Mouse (Mus musculus): ENCODE results near the gene Gm16440. TPM values are rescaled to one million over a fixed set of nuclear protein-coding genes. Genes with fewer than 3 reads are reported as not detected.
"Not testable (repeated sequence)": the region's sequence is repeated elsewhere in the genome, so short reads cannot be mapped to it uniquely, and the experiment has no call there.

Gm16440 gene
- polyA plus RNA-seq (2015; fragmentation: Nextera tagmentation; extraction: Ambion mirVana): not detected in 2 replicates

DNA sequence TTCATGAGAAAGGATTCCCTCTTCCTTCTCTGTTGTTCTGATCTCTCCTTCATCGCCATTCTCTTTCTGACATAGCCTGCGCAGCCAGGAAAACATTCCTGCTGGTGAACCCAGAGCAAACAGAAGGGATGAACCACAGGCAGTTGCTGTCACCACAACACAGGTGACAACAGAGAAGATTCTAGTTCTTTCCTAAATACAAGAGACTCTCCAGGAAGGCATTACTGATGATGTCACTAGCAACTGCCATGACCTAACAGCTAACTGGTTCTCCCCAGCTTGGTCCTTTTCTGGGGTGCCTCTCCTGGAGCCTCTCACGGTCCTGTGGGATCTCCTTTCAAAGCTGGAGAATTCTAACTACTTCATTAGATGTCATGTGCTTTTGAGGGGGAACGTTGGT is at the start of gene Gm16440:
TSS of gene Gm16440 (minus strand) at position 101 of the 400 bp plus-strand sequence.
- H3K4me1 ChIP-seq (ENCODE audit: insufficient read depth); H3K36me3 ChIP-seq (replicated peaks; ENCODE audit: insufficient read depth, low read length); H3K9ac ChIP-seq (replicated peaks); H3K9me3 ChIP-seq (ENCODE audit: low read length); H3K4me3 ChIP-seq (ENCODE audit: low read depth, low read length); H3K27me3 ChIP-seq (ENCODE audit: insufficient read depth, low read length); H3K27ac ChIP-seq (ENCODE audit: low read depth); ATAC-seq; DNase-seq; H3K4me2 ChIP-seq (ENCODE audit: low read depth, low read length): not testable (repeated sequence)
- 55% methylated on average over 2 of the region's 4 CpGs for WGBS (ENCODE audit: insufficient replicate concordance)

DNA sequence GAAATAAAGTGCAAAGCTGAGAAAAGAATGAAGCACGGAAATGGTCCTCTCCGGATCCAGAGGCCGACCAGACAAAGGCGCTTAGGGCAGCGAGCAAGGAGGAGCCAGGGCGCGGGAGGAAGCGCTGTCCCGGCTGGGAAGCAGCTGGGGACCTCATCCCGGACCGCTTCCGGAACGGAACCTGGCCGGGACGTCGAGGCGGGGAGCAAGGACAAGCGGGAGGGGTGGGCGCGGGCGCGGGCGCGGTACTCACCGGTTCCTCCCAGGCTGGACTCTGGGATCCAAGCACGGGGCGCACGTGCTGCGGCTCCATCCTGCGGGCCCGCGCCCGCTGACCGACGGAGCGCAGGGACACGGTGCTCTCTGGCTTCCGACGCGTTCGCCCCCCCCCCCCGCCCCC is 36.6 kb upstream of the Gm16440 start:
- WGBS (ENCODE audit: insufficient replicate concordance): 9% methylated on average over 5 of the region's 42 CpGs

DNA sequence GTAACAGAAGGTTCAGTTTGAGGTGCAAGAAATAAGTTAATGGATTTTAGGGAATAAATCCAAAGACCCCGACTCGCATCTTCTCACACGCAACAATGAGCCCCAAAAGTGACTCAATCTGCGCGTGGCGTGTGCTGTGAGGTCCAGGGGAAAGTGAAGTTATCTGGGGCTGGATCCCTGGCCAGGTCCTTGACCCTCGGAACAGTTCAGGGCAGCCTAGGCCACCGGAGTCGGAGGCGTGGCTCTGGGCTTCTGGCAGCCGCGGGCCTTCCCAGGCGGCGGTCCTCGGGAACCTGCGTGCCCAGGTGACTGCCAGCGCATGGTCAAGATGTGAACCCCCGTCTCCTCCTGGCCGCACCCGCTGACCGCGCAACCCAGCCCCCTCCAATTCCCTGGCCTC is 36.2 kb upstream of the Gm16440 start:
- H3K4me2 ChIP-seq (ENCODE audit: low read depth, low read length); DNase-seq; H3K9me3 ChIP-seq (ENCODE audit: low read length); H3K27ac ChIP-seq (ENCODE audit: low read depth); H3K27me3 ChIP-seq (ENCODE audit: insufficient read depth, low read length); H3K9ac ChIP-seq (replicated peaks); ATAC-seq; H3K36me3 ChIP-seq (replicated peaks; ENCODE audit: insufficient read depth, low read length); H3K4me1 ChIP-seq (ENCODE audit: insufficient read depth); H3K4me3 ChIP-seq (ENCODE audit: low read depth, low read length): not testable (repeated sequence)
- WGBS (ENCODE audit: insufficient replicate concordance): 16% methylated on average over 21 of the region's 22 CpGs

More for the DNA sequence above, 36.6 kb upstream of the Gm16440 start:
- not testable (repeated sequence) for H3K4me3 ChIP-seq (ENCODE audit: low read depth, low read length); H3K9me3 ChIP-seq (ENCODE audit: low read length); H3K4me2 ChIP-seq (ENCODE audit: low read depth, low read length); H3K4me1 ChIP-seq (ENCODE audit: insufficient read depth); ATAC-seq; H3K36me3 ChIP-seq (replicated peaks; ENCODE audit: insufficient read depth, low read length); H3K27me3 ChIP-seq (ENCODE audit: insufficient read depth, low read length); H3K27ac ChIP-seq (ENCODE audit: low read depth); H3K9ac ChIP-seq (replicated peaks); DNase-seq

DNA sequence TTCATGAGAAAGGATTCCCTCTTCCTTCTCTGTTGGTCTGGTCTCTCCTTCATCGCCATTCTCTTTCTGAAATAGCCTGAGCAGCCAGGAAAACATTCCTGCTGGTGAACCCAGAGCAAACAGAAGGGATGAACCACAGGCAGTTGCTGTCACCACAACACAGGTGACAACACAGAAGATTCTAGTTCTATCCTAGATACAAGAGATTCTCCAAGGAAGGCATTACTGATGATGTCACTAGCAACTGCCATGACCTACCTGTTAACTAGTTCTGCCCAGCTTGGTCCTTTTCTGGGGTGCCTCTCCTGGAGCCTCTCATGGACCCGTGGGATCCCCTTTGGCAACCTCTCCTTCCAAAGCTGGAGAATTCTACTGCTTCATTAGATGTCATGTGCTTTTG is 22.3 kb upstream of the Gm16440 start, which contains the start of gene Gm3591:
TSS of gene Gm3591 (minus strand) at position 101 of the 400 bp plus-strand sequence.
- not testable (repeated sequence) for H3K27me3 ChIP-seq (ENCODE audit: insufficient read depth, low read length); H3K9ac ChIP-seq (replicated peaks); ATAC-seq; H3K36me3 ChIP-seq (replicated peaks; ENCODE audit: insufficient read depth, low read length); H3K4me3 ChIP-seq (ENCODE audit: low read depth, low read length); DNase-seq; H3K9me3 ChIP-seq (ENCODE audit: low read length); H3K27ac ChIP-seq (ENCODE audit: low read depth); H3K4me1 ChIP-seq (ENCODE audit: insufficient read depth); H3K4me2 ChIP-seq (ENCODE audit: low read depth, low read length)
- WGBS (ENCODE audit: insufficient replicate concordance): no CpG with 5 or more reads among the region's 2 CpGs

DNA sequence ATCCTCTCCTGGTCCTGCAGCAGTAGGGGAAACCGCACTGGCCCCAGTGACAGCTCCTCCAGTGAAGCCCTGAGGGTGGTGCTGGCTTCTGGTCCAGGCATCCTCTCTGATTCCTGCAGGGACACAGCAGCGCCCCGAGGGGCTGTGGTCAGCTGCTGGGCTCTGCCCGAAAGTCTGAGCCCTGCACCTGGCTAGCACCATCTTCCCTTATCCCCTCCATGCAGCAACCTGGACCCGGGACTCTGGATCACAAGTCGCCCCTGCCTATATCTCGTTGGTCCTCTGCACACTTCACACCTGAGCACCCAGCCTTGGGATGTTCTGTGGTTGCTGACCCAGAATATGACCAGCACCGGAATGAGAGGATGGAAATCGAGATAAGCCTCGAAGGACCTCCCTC is 46.5 kb downstream of the Gm16440 start, which contains the start of gene Gm3618:
TSS of gene Gm3618 (minus strand) at position 101 of the 400 bp plus-strand sequence.
- not testable (repeated sequence) for H3K4me1 ChIP-seq (ENCODE audit: insufficient read depth); H3K9me3 ChIP-seq (ENCODE audit: low read length); H3K9ac ChIP-seq (replicated peaks); H3K27ac ChIP-seq (ENCODE audit: low read depth); H3K4me3 ChIP-seq (ENCODE audit: low read depth, low read length); DNase-seq; H3K4me2 ChIP-seq (ENCODE audit: low read depth, low read length); H3K36me3 ChIP-seq (replicated peaks; ENCODE audit: insufficient read depth, low read length); ATAC-seq; H3K27me3 ChIP-seq (ENCODE audit: insufficient read depth, low read length)
- no CpG with 5 or more reads among the region's 10 CpGs for WGBS (ENCODE audit: insufficient replicate concordance)

Other genes with a start within 250 kb of the Gm16440 start
- not detected in 2 replicates for gene Gm21560, start 171.0 kb downstream of the Gm16440 start, polyA plus RNA-seq (2015; fragmentation: Nextera tagmentation; extraction: Ambion mirVana)
- not detected in 2 replicates for gene Gm3411, start 103.1 kb downstream of the Gm16440 start, polyA plus RNA-seq (2015; fragmentation: Nextera tagmentation; extraction: Ambion mirVana)
- not detected in 2 replicates for gene Gm21103, start 85.5 kb downstream of the Gm16440 start, polyA plus RNA-seq (2015; fragmentation: Nextera tagmentation; extraction: Ambion mirVana)
- gene Gm3618, start 46.6 kb downstream of the Gm16440 start, polyA plus RNA-seq (2015; fragmentation: Nextera tagmentation; extraction: Ambion mirVana): not detected in 2 replicates
- 0.12 TPM in 1 of 2 replicates, not detected in the other for gene Gm3591, start 22.2 kb upstream of the Gm16440 start, polyA plus RNA-seq (2015; fragmentation: Nextera tagmentation; extraction: Ambion mirVana)
- not detected in 2 replicates for gene Gm3594, start 54.3 kb upstream of the Gm16440 start, polyA plus RNA-seq (2015; fragmentation: Nextera tagmentation; extraction: Ambion mirVana)
- not detected in 2 replicates for gene Gm8356, start 147.0 kb upstream of the Gm16440 start, polyA plus RNA-seq (2015; fragmentation: Nextera tagmentation; extraction: Ambion mirVana)
- not detected in 2 replicates for gene Gm3629, start 200.3 kb upstream of the Gm16440 start, polyA plus RNA-seq (2015; fragmentation: Nextera tagmentation; extraction: Ambion mirVana)
- gene Gm3460, start 232.1 kb upstream of the Gm16440 start, polyA plus RNA-seq (2015; fragmentation: Nextera tagmentation; extraction: Ambion mirVana): not detected in 2 replicates

All from liver, postnatal 0 days (tissue).